Mouse (Mus musculus) thymus, postnatal 4 days (tissue): ENCODE measurements around the gene Fuca1.

ENCODE experiments used
- DNase-seq: peaks from one replicate; pipeline ENCODE4 v3.0.0; 2021

Gene Fuca1

DNA sequence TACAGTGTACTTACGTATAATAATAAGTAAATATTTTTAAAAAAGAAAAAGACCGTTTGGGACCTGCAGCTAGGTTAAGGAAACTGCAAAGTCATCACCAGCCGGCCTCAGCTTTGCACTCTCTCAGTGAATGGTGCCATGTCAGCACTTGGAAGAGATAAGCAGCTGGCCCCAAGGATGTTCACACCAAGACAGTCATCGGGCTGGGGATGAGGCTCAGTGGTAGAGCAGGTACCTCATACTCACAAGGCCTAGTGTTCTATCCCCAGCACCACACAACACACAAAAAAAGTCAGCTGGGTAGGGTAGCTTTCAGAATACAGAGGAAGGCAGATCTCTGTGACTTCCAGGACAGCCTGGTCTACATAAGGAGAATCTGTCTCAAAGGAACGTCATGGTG is 64.7 kb downstream of the Fuca1 start:
- no peak for DNase-seq

- DNase-seq, result no peak
These were observed 65.2 kb downstream of the Fuca1 start for GRCm38 (mm10) chr4:135985769-135986168.

GRCm38 (mm10) chr4:135986301-135986942 is 65.9 kb downstream of the Fuca1 start:
- DNase-seq, result peak; percentile 26

DNA sequence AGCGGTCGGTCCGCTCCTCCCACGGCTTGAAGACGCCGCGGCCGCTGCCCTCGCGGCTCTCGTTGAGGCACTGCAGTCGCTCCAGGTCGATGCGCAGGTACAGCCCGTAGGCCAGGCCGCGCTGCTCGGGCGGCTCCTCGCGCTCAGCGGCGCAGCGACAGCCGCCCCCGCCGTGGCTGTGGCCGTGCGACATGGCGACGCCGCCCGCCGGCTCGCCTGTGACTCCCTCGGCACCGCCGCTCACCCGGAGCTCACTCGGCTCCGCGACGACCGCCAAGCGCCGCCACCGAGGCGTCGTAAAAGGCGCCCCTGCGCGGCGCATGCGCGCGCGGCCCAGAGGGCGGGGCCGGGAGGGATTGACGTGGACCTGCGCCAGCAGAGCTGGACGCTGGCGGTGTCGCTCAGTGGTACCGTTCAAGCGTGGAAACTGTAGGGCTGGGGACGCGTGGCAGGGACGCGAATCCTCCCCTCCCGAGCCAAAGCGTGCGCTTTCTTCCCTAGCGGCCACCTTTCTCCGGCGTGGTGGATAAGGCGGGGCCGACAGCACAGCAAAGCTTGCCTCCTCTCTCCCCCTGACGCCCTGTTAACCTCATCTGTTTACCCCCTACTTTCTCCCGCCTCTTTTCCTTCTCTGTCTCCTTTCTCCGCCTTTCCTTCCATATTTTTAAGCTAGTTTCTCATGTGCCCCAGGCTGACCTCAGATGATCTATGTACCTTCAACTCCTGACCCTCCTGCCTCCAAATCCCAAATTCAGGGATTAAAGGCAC is 66.6 kb downstream of the Fuca1 start, which contains the start of gene Pithd1:
Gene Pithd1 (minus strand): TSS at position 322 of the 768 bp plus-strand sequence.
- peak; percentile 95 for DNase-seq

- DNase-seq, result no peak
These were observed 67.2 kb downstream of the Fuca1 start for GRCm38 (mm10) chr4:135987714-135988113.
